Mouse (Mus musculus) cortical plate, adult 2 months (tissue): ENCODE data around the gene Ahnak. TPM values are rescaled to one million over a fixed set of nuclear protein-coding genes. Genes with fewer than 3 reads are reported as not detected.
"Not testable (repeated sequence)": the region's sequence is repeated elsewhere in the genome, so short reads cannot be mapped to it uniquely, and the experiment has no call there.

ENCODE experiments used
- H3K27ac ChIP-seq: fragments of 200-500 bp; 2 replicates; pipeline ENCODE4 v1.5.1; 2012; ENCODE audit warnings: low read length, control low read depth, inconsistent platforms; ENCODE audit not compliant: insufficient read depth
- H3K4me1 ChIP-seq: fragments of 200-500 bp; 2 replicates; pipeline ENCODE4 v1.6.1; 2011; ENCODE audit warnings: low read length; ENCODE audit not compliant: control insufficient read depth, insufficient read depth
- H3K4me3 ChIP-seq: fragments of 200-500 bp; 2 replicates; pipeline ENCODE4 v1.5.1; 2011; ENCODE audit warnings: mild to moderate bottlenecking, low read length, control low read depth; ENCODE audit not compliant: insufficient read depth
- CTCF ChIP-seq: fragments of 200-500 bp; IDR thresholded peaks from 2 replicates; pipeline ENCODE4 v1.5.1; 2011; ENCODE audit warnings: mild to moderate bottlenecking, control low read depth, low read length; ENCODE audit not compliant: insufficient read depth; ENCODE audit errors: extremely low read depth
- POLR2A ChIP-seq: fragments of 200-500 bp; IDR thresholded peaks from 2 replicates; pipeline ENCODE4 v1.6.1; 2011; ENCODE audit warnings: mild to moderate bottlenecking, low read length, control low read depth; ENCODE audit not compliant: insufficient read depth; ENCODE audit errors: extremely low read depth
- polyA plus RNA-seq: library from polyadenylated mRNA; depleted of rRNA; stranded (reverse); fragments of >200 nt; gene quantifications from 2 replicates; pipeline ENCODE4 v1.2.3, GENCODE M21; 2012; rRNA removed

Ahnak gene
- polyA plus RNA-seq, 1 experiment, result 7.7 TPM

DNA sequence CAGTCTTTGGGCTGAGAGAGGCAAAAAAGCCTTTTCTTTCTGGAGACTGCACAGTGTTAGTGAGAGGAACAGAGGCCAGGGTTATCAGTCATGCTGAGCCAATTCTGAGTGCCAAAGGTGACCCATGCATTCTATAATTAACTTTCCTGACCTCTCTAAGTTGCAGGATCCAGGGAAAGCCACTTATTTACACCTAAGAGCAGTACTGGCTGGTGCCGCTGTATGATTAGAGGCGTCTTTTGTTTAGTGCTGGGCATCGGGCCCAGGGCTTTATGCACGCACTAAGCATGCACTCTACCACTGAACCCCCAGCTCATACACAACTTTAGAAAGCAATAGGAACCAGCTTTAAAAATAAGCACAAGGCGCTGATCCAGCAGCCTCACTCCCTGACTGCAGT lies 128.2 kb downstream of the Ahnak start:
- Histone ChIP-seq H3K27ac (no peak overlapping the region), H3K4me3 (no peak overlapping the region), H3K4me1 (no peaks in the 10 kb centered on the region)
- TF ChIP-seq CTCF, result no peak
- TF ChIP-seq POLR2A, result no peak

- H3K4me1 ChIP-seq, result no peaks in the 10 kb centered on the region
- no peak overlapping the region for H3K27ac ChIP-seq
- TF ChIP-seq CTCF, result no peak
- TF ChIP-seq POLR2A, result no peak
- no peak overlapping the region for H3K4me3 ChIP-seq
These were observed 130.8 kb downstream of the Ahnak start for GRCm38 (mm10) chr19:9119655-9120425.

DNA sequence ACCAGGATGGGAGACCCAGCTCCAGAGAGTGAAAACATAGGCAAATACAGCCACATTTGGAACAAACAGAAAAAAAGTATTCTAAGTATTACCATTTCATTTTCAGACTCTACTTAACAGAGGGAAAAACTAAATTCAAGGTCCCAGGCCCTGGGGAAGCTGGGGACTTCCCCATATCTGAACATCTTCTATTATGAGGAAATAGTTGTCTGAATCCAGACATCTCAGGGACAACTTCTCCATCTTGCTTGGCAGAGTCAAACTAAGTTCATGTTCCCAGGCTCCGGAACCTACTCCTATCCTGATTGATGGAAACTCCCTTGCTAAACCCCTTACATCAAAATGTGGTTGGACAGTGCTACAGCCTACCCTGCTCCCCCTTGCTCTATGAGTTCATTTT lies 133.3 kb downstream of the Ahnak start:
- H3K4me1 ChIP-seq, result no peaks in the 10 kb centered on the region
- TF ChIP-seq CTCF, result no peak
- no peak for TF ChIP-seq POLR2A

GRCm38 (mm10) chr19:9123986-9124385 lies 134.9 kb downstream of the Ahnak start:
- H3K27ac ChIP-seq, H3K4me3 ChIP-seq, H3K4me1 ChIP-seq: not testable (repeated sequence)

More for the DNA sequence above, 133.3 kb downstream of the Ahnak start:
- Histone ChIP-seq H3K27ac (no peak overlapping the region), H3K4me3 (no peak overlapping the region)

Other genes starting within 250 kb of the Ahnak start
- 0.59 TPM in 1 of 2 replicates, not detected in the other for gene 1700092M07Rik, start 248.6 kb upstream of the Ahnak start, polyA plus RNA-seq
- 106 and 109 TPM in 2 replicates for gene Stx5a, start 247.9 kb upstream of the Ahnak start, polyA plus RNA-seq
- gene Nxf1, start 232.2 kb upstream of the Ahnak start, polyA plus RNA-seq, result 121 and 127 TPM in 2 replicates
- 134 and 142 TPM in 2 replicates for gene Tmem223, start 218.3 kb upstream of the Ahnak start, polyA plus RNA-seq
- 18.7 and 18.8 TPM in 2 replicates for gene Tmem179b, start 214.8 kb upstream of the Ahnak start, polyA plus RNA-seq
- 15.1 and 15.5 TPM in 2 replicates for gene Taf6l, start 202.9 kb upstream of the Ahnak start, polyA plus RNA-seq
- gene Polr2g, start 190.7 kb upstream of the Ahnak start, polyA plus RNA-seq, result 177 and 184 TPM in 2 replicates
- 4.0 TPM in 2 replicates for gene Zbtb3, start 186.7 kb upstream of the Ahnak start, polyA plus RNA-seq
- gene Ttc9c, start 170.0 kb upstream of the Ahnak start, polyA plus RNA-seq, result 29.0 and 29.5 TPM in 2 replicates
- gene Hnrnpul2, start 169.3 kb upstream of the Ahnak start, polyA plus RNA-seq, result 78.5 and 85.1 TPM in 2 replicates
- gene AC129217.1, start 159.5 kb upstream of the Ahnak start, polyA plus RNA-seq, result not detected in 2 replicates
- gene Bscl2, start 151.8 kb upstream of the Ahnak start, polyA plus RNA-seq, result 135 and 137 TPM in 2 replicates
- gene Gng3, start 150.1 kb upstream of the Ahnak start, polyA plus RNA-seq, result 275 and 293 TPM in 2 replicates
- gene Lrrn4cl, start 138.5 kb upstream of the Ahnak start, polyA plus RNA-seq, result 1.0 and 1.3 TPM in 2 replicates
- 108 and 118 TPM in 2 replicates for gene Ubxn1, start 117.8 kb upstream of the Ahnak start, polyA plus RNA-seq
- gene Uqcc3, start 108.4 kb upstream of the Ahnak start, polyA plus RNA-seq, result 70.1 and 77.2 TPM in 2 replicates
- 3.4 and 4.2 TPM in 2 replicates for gene Lbhd1, start 105.6 kb upstream of the Ahnak start, polyA plus RNA-seq
- gene Gm49403, start 105.4 kb upstream of the Ahnak start, polyA plus RNA-seq, result not detected in 2 replicates
- gene 1810009A15Rik, start 100.4 kb upstream of the Ahnak start, polyA plus RNA-seq, result 40.1 and 41.3 TPM in 2 replicates
- not detected in 2 replicates for gene Gm49416, start 100.4 kb upstream of the Ahnak start, polyA plus RNA-seq
- gene Ints5, start 96.3 kb upstream of the Ahnak start, polyA plus RNA-seq, result 16.1 and 16.7 TPM in 2 replicates
- gene Ganab, start 91.2 kb upstream of the Ahnak start, polyA plus RNA-seq, result 87.5 and 89.8 TPM in 2 replicates
- 222 and 224 TPM in 2 replicates for gene B3gat3, start 68.9 kb upstream of the Ahnak start, polyA plus RNA-seq
- 8.0 and 9.2 TPM in 2 replicates for gene Rom1, start 59.9 kb upstream of the Ahnak start, polyA plus RNA-seq
- gene Eml3, start 59.7 kb upstream of the Ahnak start, polyA plus RNA-seq, result 12.8 and 13.2 TPM in 2 replicates
- gene Mta2, start 47.4 kb upstream of the Ahnak start, polyA plus RNA-seq, result 24.6 and 25.2 TPM in 2 replicates
- gene Tut1, start 35.4 kb upstream of the Ahnak start, polyA plus RNA-seq, result 20.0 and 22.8 TPM in 2 replicates
- gene Eef1g, start 22.2 kb upstream of the Ahnak start, polyA plus RNA-seq, result 286 and 289 TPM in 2 replicates
- not detected in 2 replicates for gene Scgb1a1, start 98.7 kb downstream of the Ahnak start, polyA plus RNA-seq
- 79.3 and 81.3 TPM in 2 replicates for gene Asrgl1, start 146.4 kb downstream of the Ahnak start, polyA plus RNA-seq